Mouse (Mus musculus) small intestine, adult 2 months (tissue): Measurements from ENCODE around the gene Hoxd8. TPM values are rescaled to one million over a fixed set of nuclear protein-coding genes. Genes with fewer than 3 reads are reported as not detected.

Experiments
- H3K27ac ChIP-seq: fragments of 200-500 bp; 2 replicates; pipeline ENCODE4 v1.5.1; 2012; ENCODE audit warnings: low read depth, low read length, control low read depth, inconsistent platforms; ENCODE audit not compliant: insufficient read depth
- H3K27me3 ChIP-seq: fragments of 200-500 bp; 2 replicates; pipeline ENCODE4 v1.6.1; 2012; ENCODE audit warnings: mild to moderate bottlenecking, moderate library complexity, low read length, inconsistent platforms; ENCODE audit not compliant: control insufficient read depth, insufficient read depth
- H3K36me3 ChIP-seq: fragments of 200-500 bp; 2 replicates; pipeline ENCODE4 v1.6.1; 2012; ENCODE audit warnings: mild to moderate bottlenecking, low read length, control low read depth, inconsistent platforms; ENCODE audit not compliant: control insufficient read depth, insufficient read depth
- H3K4me1 ChIP-seq: fragments of 200-500 bp; 2 replicates; pipeline ENCODE4 v1.6.1; 2012; ENCODE audit warnings: low read length, inconsistent platforms, mixed read lengths; ENCODE audit not compliant: control insufficient read depth, insufficient read depth, insufficient read length
- H3K4me3 ChIP-seq: fragments of 200-500 bp; 2 replicates; pipeline ENCODE4 v1.5.1; 2012; ENCODE audit warnings: low read depth, mild to moderate bottlenecking, control low read depth, inconsistent platforms, low read length, moderate library complexity
- CTCF ChIP-seq: fragments of 200-500 bp; IDR thresholded peaks from 2 replicates; pipeline ENCODE4 v1.5.1; 2012; ENCODE audit warnings: low read depth, mild to moderate bottlenecking, control low read depth, inconsistent platforms, low read length, moderate library complexity, mixed read lengths; ENCODE audit not compliant: insufficient replicate concordance, insufficient read length; ENCODE audit errors: extremely low read depth
- POLR2A ChIP-seq: fragments of 200-500 bp; IDR thresholded peaks from 2 replicates; pipeline ENCODE4 v1.6.1; 2012; ENCODE audit warnings: low read depth, mild to moderate bottlenecking, control low read depth, inconsistent platforms, low read length, moderate library complexity
- WGBS: fragments of 180-500 bp; shearing (Covaris S2); methylation state at CpG from one replicate; pipeline ENCODE4 v1.1.7; 2018; 5-methylcytosine and 5-hydroxymethylcytosine counted together
- polyA plus RNA-seq: library from polyadenylated mRNA; depleted of rRNA; stranded (reverse); fragments of >200 nt; gene quantifications from 2 replicates; pipeline ENCODE4 v1.2.3, GENCODE M21; 2012

The Hoxd8 gene
- polyA plus RNA-seq, 1 experiment: 3.1 TPM

- H3K36me3 ChIP-seq: no peaks in the 10 kb centered on the region
- no peak for TF ChIP-seq CTCF
- peaks cover 62% of the 10 kb centered on the region for H3K27me3 ChIP-seq
- H3K4me1 ChIP-seq: peaks cover 3% of the 10 kb centered on the region; the same call in 1 of the 2 replicates
- H3K27ac ChIP-seq: no peak overlapping the region
- WGBS: 25% methylated on average over 58 of the region's 58 CpGs
- H3K4me3 ChIP-seq: no peak overlapping the region
These were observed 42.0 kb downstream of the Hoxd8 start for GRCm38 (mm10) chr2:74746298-74746921.

GRCm38 (mm10) chr2:74747006-74747405 is 42.6 kb downstream of the Hoxd8 start:
- Histone ChIP-seq H3K36me3 (no peaks in the 10 kb centered on the region), H3K27ac (no peak overlapping the region), H3K4me1 (peaks cover 3% of the 10 kb centered on the region; the same call in 1 of the 2 replicates), H3K27me3 (peaks cover 64% of the 10 kb centered on the region), H3K4me3 (no peak overlapping the region)
- no peak for TF ChIP-seq CTCF
- no peak for TF ChIP-seq POLR2A
- WGBS: 27% methylated on average over 24 of the region's 24 CpGs

GRCm38 (mm10) chr2:74747661-74748141 is 43.3 kb downstream of the Hoxd8 start:
- H3K4me3 ChIP-seq: no peak overlapping the region
- no peaks in the 10 kb centered on the region for H3K36me3 ChIP-seq
- TF ChIP-seq POLR2A (no peak), CTCF (no peak)
- no peak overlapping the region for H3K27ac ChIP-seq
- peaks cover 3% of the 10 kb centered on the region; the same call in 1 of the 2 replicates for H3K4me1 ChIP-seq
- 42% methylated on average over 11 of the region's 11 CpGs for WGBS
- peaks cover 71% of the 10 kb centered on the region for H3K27me3 ChIP-seq

GRCm38 (mm10) chr2:74748436-74748995 is 44.1 kb downstream of the Hoxd8 start:
- Histone ChIP-seq H3K4me3 (no peak overlapping the region), H3K27me3 (peaks cover 76% of the 10 kb centered on the region), H3K36me3 (no peaks in the 10 kb centered on the region), H3K4me1 (peaks cover 3% of the 10 kb centered on the region; the same call in 1 of the 2 replicates), H3K27ac (no peak overlapping the region)
- 36% methylated on average over 9 of the region's 9 CpGs for WGBS
- TF ChIP-seq POLR2A (no peak), CTCF (no peak)

- WGBS: 3% methylated on average over 47 of the region's 47 CpGs
- peaks cover 86% of the 10 kb centered on the region for H3K27me3 ChIP-seq
- peak overlapping the region; percentile 23 for H3K4me3 ChIP-seq
- TF ChIP-seq CTCF (no peak), POLR2A (no peak)
- H3K36me3 ChIP-seq: no peaks in the 10 kb centered on the region
- peaks cover 3% of the 10 kb centered on the region; the same call in 1 of the 2 replicates for H3K4me1 ChIP-seq
- no peak overlapping the region for H3K27ac ChIP-seq
These were observed 45.1 kb downstream of the Hoxd8 start for GRCm38 (mm10) chr2:74749337-74750121.

GRCm38 (mm10) chr2:74750731-74751250 is 46.4 kb downstream of the Hoxd8 start:
- H3K27me3 ChIP-seq: peaks cover 79% of the 10 kb centered on the region
- H3K27ac ChIP-seq: no peak overlapping the region
- no peaks in the 10 kb centered on the region for H3K36me3 ChIP-seq
- peaks cover 3% of the 10 kb centered on the region; the same call in 1 of the 2 replicates for H3K4me1 ChIP-seq
- 42% methylated on average over 5 of the region's 5 CpGs for WGBS
- no peak for TF ChIP-seq POLR2A
- no peak for TF ChIP-seq CTCF
- H3K4me3 ChIP-seq: no peak overlapping the region

GRCm38 (mm10) chr2:74751861-74752260 is 47.4 kb downstream of the Hoxd8 start:
- WGBS: 69% methylated on average over 1 of the region's 1 CpGs
- TF ChIP-seq POLR2A: no peak
- TF ChIP-seq CTCF: no peak
- H3K27me3 ChIP-seq: peaks cover 70% of the 10 kb centered on the region

More at GRCm38 (mm10) chr2:74751861-74752260, 47.4 kb downstream of the Hoxd8 start:
- Histone ChIP-seq H3K4me3 (no peak overlapping the region), H3K4me1 (peaks cover 3% of the 10 kb centered on the region; the same call in 1 of the 2 replicates), H3K36me3 (no peaks in the 10 kb centered on the region), H3K27ac (no peak overlapping the region)
